Mouse (Mus musculus): ENCODE measurements around the gene Amdhd1. TPM values are rescaled to one million over a fixed set of nuclear protein-coding genes. Genes with fewer than 3 reads are reported as not detected.
A peak's percentile ranks its signal among the peaks of the same experiment; 100 is the strongest.

Gene Amdhd1
- total RNA-seq, 2 experiments from 2014 or later, result not detected

- ATAC-seq (ENCODE audit: poor library complexity, severe bottlenecking), result peak; percentile 22; the same call in 1 of the 2 replicates
These were observed 788 bp upstream of the Amdhd1 start, which contains the start of gene Ccdc38 for GRCm38 (mm10) chr10:93540431-93541210. TSS of gene Ccdc38 (plus strand) at chr10:93540632.

GRCm38 (mm10) chr10:93538818-93539217, 1.0 kb downstream of the Amdhd1 start:
- no peak for ATAC-seq (ENCODE audit: poor library complexity, severe bottlenecking)

- ATAC-seq (ENCODE audit: poor library complexity, severe bottlenecking), result no peak
These were observed 1.5 kb downstream of the Amdhd1 start for GRCm38 (mm10) chr10:93538287-93538686.

DNA sequence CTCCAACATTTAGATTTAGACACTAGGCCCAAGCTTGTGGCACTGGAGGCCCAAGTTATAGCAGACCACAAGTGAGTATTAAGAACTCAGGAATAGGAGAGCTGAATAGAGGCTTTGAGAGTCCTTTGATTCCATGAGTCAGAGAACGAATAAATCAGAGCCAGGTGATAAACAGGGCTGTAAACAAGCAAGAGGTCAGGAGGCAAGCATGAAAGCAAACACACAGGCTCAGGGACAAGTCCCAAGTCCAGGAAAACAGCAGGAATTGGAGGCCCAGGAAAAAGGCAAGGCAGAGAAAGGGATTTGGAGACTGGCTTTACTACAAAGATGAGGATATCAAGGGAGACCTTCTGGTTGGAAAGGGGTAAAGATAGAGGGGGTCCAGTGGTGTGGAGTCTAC, 14.5 kb downstream of the Amdhd1 start:
- ATAC-seq (ENCODE audit: poor library complexity, severe bottlenecking), result no peak

DNA sequence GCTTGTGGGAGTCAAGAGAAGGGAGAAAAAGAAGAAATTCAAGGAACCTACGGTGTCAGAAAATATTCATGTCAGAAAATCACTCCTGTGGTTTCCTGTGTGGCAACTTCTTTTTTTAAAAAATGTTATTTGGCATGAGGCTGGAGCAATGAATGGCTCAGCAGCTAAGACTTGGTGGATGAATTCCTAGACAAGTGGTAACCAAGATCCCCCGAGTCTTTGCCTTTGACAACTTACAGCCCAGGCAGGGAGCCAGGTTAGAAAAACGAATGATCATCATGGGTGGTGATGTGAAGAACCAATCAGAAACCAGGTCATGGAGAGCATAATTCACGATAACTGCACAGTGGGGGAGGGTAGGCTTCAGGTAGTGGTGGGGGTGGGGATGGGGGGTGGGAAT, 18.8 kb downstream of the Amdhd1 start:
- 0 out of 2 replicates have a peak, but pooled peaks have one; percentile 21 for ATAC-seq (ENCODE audit: poor library complexity, severe bottlenecking)

DNA sequence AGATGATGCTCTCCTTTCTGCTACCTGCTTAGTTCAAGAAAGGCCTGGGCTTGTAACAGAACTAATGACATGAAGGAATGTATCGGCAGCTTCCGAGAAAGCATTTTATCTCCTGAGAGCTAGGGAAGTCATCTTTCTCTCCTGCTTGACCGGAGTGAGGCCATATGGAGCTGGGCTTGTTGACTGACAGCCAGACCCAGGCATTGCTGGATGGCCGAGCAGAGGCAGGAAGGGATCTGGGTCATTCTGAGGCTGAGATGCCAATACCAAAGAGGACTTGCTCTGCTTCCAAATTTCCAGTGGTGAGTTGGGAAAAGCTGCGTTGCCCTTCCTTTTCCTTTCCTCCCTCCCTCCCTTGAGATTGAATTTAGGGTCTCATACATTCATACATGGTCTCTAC, 20.1 kb downstream of the Amdhd1 start:
- ATAC-seq (ENCODE audit: poor library complexity, severe bottlenecking), result no peak

GRCm38 (mm10) chr10:93519159-93519558, 20.7 kb downstream of the Amdhd1 start:
- ATAC-seq (ENCODE audit: poor library complexity, severe bottlenecking), result no peak

GRCm38 (mm10) chr10:93518620-93519019, 21.2 kb downstream of the Amdhd1 start:
- no peak for ATAC-seq (ENCODE audit: poor library complexity, severe bottlenecking)

DNA sequence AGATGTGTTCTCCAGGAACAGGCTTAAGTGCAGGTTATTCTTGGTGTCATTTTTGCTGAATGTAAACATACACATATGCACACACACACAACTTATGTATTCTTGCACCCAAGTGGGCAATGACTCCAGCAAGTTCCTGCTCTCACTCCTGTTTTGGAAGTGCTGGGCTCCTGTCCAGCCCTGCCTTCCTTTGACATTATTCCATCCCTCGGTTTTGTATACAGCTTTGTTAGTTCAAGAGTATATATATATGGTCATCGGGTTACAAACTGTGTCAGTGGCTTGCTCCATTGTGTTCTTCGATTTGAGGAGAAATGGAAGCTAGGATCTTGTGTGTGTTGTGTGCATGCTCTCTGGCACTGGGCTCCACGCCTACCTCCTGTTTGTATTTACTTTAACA, 21.6 kb downstream of the Amdhd1 start:
- no peak for ATAC-seq (ENCODE audit: poor library complexity, severe bottlenecking)

GRCm38 (mm10) chr10:93517754-93518153, 22.1 kb downstream of the Amdhd1 start:
- ATAC-seq (ENCODE audit: poor library complexity, severe bottlenecking), result no peak

- no peak for ATAC-seq (ENCODE audit: poor library complexity, severe bottlenecking)
These were observed 23.9 kb downstream of the Amdhd1 start for GRCm38 (mm10) chr10:93515927-93516326.

DNA sequence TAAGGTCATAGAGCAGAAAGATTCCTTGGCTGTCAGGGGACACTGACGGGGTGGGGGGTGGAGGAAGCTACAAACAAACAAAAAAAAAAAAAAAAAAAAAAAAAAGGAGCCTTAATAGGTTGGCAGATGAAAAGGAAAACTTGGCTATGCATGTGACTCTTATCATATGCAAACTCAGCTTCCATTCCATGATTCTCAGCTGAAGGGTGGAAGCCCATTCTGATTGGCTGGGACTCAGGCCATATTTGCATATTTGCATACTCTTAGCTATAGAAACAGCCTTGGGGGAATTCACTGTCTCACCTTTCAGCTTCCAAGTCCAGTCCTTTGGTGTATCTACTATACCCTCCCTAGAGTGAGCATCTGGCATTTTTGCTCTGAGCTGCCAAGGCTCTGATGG, 24.4 kb downstream of the Amdhd1 start:
- ATAC-seq (ENCODE audit: poor library complexity, severe bottlenecking), result no peak

DNA sequence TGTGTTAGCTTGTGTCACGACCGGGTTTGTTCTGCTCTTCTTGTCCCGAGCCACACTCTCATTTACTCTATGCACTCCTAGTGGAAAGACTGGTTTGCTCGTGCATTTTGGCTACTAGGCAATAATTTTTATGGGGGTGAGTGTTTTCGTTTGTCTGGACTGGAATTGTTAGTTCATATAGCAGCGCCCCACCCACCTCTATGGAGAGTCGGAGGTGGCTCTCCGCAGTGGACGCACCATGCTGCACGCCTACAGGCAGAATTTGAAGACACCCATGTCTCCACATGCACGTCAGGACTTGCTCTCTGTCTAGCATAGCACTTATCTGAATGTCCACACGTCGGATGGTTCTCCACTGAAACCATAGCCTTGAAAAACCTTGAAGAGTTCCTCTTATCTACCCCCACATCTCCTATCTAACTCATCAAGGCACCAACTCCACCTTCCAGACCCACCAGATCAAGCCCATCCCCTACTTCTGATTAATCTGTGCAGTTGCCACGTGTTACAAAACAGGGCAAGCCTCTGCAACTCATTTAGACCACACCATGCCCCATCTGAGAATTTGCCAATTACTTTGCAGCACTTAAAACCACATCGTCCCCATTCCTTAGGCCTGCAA, 30.2 kb downstream of the Amdhd1 start:
- no peak for ATAC-seq (ENCODE audit: poor library complexity, severe bottlenecking)

DNA sequence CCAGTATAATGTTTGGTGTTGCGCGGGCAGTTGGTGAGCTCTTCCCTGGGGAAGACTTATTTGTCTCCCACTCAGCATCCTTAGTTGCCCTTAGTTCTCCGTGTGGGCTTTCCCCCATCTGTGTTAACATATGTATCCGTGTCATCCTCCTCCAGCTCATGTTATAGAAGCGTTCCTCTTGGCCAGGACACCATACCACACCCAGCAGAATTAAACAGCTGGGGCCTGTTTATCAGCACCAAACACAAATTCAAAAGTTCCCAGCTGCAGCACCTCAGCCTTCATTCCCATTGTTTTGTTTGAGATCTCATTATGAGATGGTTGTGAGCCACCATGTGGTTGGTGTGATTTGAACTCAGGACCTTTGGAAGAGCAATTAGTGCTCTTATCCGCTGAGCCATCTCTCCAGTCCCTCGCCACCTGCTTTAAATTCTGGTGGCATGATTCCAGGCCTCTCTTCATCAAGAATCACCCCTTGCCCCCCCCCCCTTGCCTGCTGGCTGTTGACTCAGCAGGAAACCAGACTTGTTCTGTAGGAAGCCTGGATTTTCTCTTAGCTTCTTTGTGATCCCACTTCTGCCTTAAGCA, 31.4 kb downstream of the Amdhd1 start:
- ATAC-seq (ENCODE audit: poor library complexity, severe bottlenecking), result no peak

DNA sequence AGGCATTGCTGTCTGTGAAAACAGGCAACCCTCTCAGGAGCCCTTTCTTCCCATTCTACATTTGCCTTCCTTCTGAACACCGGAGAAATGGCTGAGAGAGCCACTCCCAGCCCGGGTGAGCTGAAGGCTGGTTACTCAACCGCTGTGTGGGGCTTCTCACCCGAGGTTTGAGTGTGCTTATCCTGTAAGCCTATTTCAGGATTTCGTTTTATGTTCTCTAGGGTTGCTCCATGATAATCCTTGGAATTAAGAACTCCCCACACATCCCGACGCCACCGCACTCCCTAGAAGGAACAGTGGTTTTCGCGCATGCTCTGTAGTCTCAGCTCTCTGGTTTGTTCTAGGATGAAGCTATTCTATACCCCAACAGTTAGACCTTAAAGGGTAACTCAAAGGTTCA, 38.5 kb downstream of the Amdhd1 start:
- ATAC-seq (ENCODE audit: poor library complexity, severe bottlenecking), result no peak

DNA sequence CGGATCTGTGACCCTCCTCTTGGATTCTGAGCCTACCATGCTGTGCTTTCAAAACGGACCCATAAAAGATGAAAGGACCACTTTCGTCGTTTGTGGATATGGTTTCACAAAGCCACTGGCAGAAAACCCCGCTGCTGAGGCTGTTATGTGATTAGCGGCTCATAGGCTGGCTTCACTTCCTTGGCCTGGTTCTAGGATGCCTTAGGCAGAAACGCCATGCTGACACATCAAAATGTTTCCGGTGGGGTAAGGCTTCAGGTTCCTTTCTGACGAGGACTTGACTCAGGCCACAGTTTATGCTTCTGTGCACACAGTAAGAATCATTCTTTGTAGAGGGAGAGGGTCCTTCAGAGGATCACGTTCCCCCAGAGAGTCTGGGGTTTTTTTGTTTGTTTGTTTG, 39.0 kb downstream of the Amdhd1 start:
- ATAC-seq (ENCODE audit: poor library complexity, severe bottlenecking), result peak; percentile 63

GRCm38 (mm10) chr10:93490451-93490850, 49.4 kb downstream of the Amdhd1 start:
- no peak for ATAC-seq (ENCODE audit: poor library complexity, severe bottlenecking)

- ATAC-seq (ENCODE audit: poor library complexity, severe bottlenecking), result peak; percentile 42
These were observed 51.0 kb downstream of the Amdhd1 start for GRCm38 (mm10) chr10:93488828-93489226.

GRCm38 (mm10) chr10:93488066-93488827, 51.6 kb downstream of the Amdhd1 start, which contains the start of gene Hal:
TSS of gene Hal (plus strand) at chr10:93488768.
- ATAC-seq (ENCODE audit: poor library complexity, severe bottlenecking), result peak; percentile 83

DNA sequence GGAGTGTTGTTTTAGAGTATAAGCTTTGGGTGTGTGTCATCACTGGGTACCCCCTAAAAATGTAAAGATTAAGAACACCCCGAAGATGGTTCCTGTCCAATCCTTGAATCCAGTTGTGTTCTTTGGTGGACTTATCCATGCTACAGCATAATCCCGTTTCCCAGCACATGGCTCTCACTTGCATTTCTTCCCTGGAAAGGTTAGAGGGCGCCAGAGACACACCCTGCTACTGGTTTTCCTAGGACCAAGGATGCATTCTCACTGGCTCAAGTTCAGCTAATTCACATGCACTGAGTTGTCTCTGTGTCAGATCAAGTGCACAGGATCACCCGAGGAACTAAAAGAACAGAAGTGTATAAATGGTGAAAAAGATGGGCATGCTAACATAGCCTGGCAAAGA, 53.2 kb downstream of the Amdhd1 start:
- no peak for ATAC-seq (ENCODE audit: poor library complexity, severe bottlenecking)

DNA sequence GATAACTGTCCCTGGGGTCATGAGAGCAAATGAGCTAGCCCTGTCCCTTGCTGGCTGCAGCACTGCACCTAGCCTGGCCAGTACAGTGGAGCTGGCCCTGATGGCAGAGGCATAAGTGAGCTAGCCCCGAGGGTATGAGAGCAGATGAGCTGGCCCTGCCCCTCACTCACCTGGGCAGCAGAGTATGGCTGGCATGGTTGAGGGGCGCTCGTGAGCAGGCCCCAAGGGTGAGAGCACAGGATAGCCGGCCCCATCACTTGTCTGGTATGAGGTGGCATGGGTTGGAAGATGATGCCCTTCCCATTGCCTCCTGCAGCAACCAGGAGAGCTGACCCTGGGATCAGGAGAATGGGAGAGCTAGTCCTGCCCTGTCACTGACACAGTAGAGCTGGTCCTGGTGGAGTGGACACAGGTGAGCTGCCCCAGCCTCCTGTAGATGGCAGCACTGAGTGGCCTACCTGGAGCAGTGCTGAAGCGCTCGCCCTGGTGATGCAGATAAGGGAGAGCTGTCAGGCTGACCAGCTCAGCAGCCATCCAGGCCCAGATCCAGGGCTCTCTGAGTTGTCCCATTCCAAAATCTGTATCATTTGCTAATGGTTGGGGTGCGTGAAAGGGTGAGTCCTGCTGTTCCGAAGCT, 54.7 kb downstream of the Amdhd1 start:
- no peak for ATAC-seq (ENCODE audit: poor library complexity, severe bottlenecking)
